Mouse (Mus musculus) bone marrow macrophage, adult 2 months (primary cell): ENCODE measurements around the gene Dnm3.

Source experiments
- CTCF ChIP-seq: IDR thresholded peaks from 2 replicates; pipeline ENCODE4 v1.5.1; 2012; ENCODE audit warnings: low read depth, mild to moderate bottlenecking, low read length, moderate library complexity
- POLR2A ChIP-seq: IDR thresholded peaks from 2 replicates; pipeline ENCODE4 v1.6.1; 2012; ENCODE audit warnings: mild to moderate bottlenecking, low read depth, low read length, borderline replicate concordance

DNA sequence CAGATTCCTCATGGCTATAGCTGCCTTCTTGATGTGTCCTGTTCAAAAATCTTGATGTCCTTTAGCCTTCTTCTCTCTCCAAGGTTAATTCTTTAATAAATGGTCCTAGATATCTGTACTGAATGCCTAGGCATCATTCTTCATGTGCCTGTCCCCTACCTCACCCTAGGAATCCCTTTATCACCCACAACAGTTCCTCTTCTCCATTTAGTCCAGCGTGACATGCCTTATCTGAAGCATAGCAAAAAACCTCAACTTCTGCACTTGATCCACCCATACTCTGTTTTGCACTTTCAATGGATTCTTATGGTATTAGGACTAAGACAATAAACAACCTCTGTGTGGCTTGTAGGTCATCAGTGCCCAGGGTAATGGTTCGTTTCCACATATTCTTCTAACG, 378.6 kb downstream of the Dnm3 start:
- TF ChIP-seq CTCF, result no peak
- no peak for TF ChIP-seq POLR2A
